Mouse (Mus musculus) hindbrain, postnatal 0 days (tissue): ENCODE measurements around the gene Tmem129. TPM values are rescaled to one million over a fixed set of nuclear protein-coding genes. Genes with fewer than 3 reads are reported as not detected.

Experiments used
- ATAC-seq: fragments of 200-750 bp; cut with Nextera tagmentation; 2 replicates; pipeline ENCODE4 v1.8.0; 2017; ENCODE audit warnings: mild to moderate bottlenecking, moderate TSS enrichment, moderate library complexity
- DNase-seq: peaks from one replicate; pipeline ENCODE4 v3.0.0-alpha.2; 2015; ENCODE audit warnings: low spot score
- H3K27ac ChIP-seq: fragments of 300-500 bp; sonication (generic); 2 replicates; pipeline ENCODE4 v1.5.1; 2014; ENCODE audit warnings: mild to moderate bottlenecking
- H3K27me3 ChIP-seq: fragments of 300-500 bp; sonication (generic); 2 replicates; pipeline ENCODE4 v1.6.1; 2014; ENCODE audit warnings: low read length, mixed read lengths; ENCODE audit not compliant: insufficient read depth
- H3K36me3 ChIP-seq: fragments of 300-500 bp; sonication (generic); 2 replicates; pipeline ENCODE4 v1.6.1; 2014; ENCODE audit warnings: low read length, mixed read lengths; ENCODE audit not compliant: insufficient read depth
- H3K4me1 ChIP-seq: fragments of 300-500 bp; sonication (generic); 2 replicates; pipeline ENCODE4 v1.6.1; 2014; ENCODE audit warnings: antibody characterized with exemption, low read length, mixed read lengths; ENCODE audit not compliant: insufficient read depth
- H3K4me2 ChIP-seq: fragments of 300-500 bp; sonication (generic); 2 replicates; pipeline ENCODE4 v1.6.1; 2014; ENCODE audit warnings: low read depth, mild to moderate bottlenecking, low read length, moderate library complexity, mixed read lengths
- H3K4me3 ChIP-seq: fragments of 300-500 bp; sonication (generic); 2 replicates; pipeline ENCODE4 v1.5.1; 2014; ENCODE audit warnings: low read length
- H3K9ac ChIP-seq: fragments of 300-500 bp; sonication (generic); replicated peaks from 2 replicates; pipeline ENCODE4 v1.6.1; 2014; ENCODE audit warnings: mild to moderate bottlenecking, low read length, moderate library complexity, mixed read lengths
- H3K9me3 ChIP-seq: fragments of 300-500 bp; sonication (generic); 2 replicates; pipeline ENCODE4 v1.6.1; 2016; ENCODE audit warnings: low read length, mixed read lengths
- CTCF ChIP-seq: IDR thresholded peaks from 2 replicates; pipeline ENCODE4 v1.5.1; 2016; ENCODE audit warnings: antibody characterized with exemption, control low read depth, low read depth
- WGBS: fragments of 180-500 bp; shearing (Covaris S2); extraction: QIAGEN DNeasy Blood & Tissue Kit; methylation state at CpG from one replicate; pipeline ENCODE4 v1.1.7; 2014; 5-methylcytosine and 5-hydroxymethylcytosine counted together
- polyA plus RNA-seq: library from polyadenylated mRNA; unstranded; fragments of >200 nt; fragmentation: Nextera tagmentation; extraction: Ambion mirVana; gene quantifications from 2 replicates; pipeline ENCODE4 v1.2.1, GENCODE M21; 2015
- total RNA-seq: library from RNA; depleted of rRNA; stranded (reverse); fragments of >200 nt; gene quantifications from 2 replicates; pipeline ENCODE4 v1.2.3, GENCODE M21; 2014

The Tmem129 gene
- total and polyA plus RNA-seq, 2 experiments from 2014 or later, result 22.0 to 36.9 TPM

- peak overlapping the region; percentile 39 for H3K9ac ChIP-seq
- DNase-seq (peak; percentile 71), ATAC-seq (peak; percentile 59)
- H3K9me3 ChIP-seq, result no peaks in the 10 kb centered on the region
- H3K36me3 ChIP-seq, result no peaks in the 10 kb centered on the region
- peaks cover 15% of the 10 kb centered on the region; the same call in 1 of the 2 replicates for H3K4me1 ChIP-seq
- peaks cover 12% of the 10 kb centered on the region for H3K27me3 ChIP-seq
- peak overlapping the region; percentile 28; the same call in 1 of the 2 replicates for H3K27ac ChIP-seq
- TF ChIP-seq CTCF, result no peak
- WGBS, result 1% methylated on average over 68 of the region's 71 CpGs
- peak overlapping the region; percentile 50 for H3K4me2 ChIP-seq
- peak overlapping the region; percentile 33 for H3K4me3 ChIP-seq
Observed at GRCm38 (mm10) chr5:33694848-33695717, 36.9 kb upstream of the Tmem129 start.

- no peak for ATAC-seq
- no peak for DNase-seq
- Histone ChIP-seq H3K4me1 (peaks cover 20% of the 10 kb centered on the region; the same call in 1 of the 2 replicates), H3K4me2 (no peak overlapping the region), H3K36me3 (no peaks in the 10 kb centered on the region), H3K9me3 (no peaks in the 10 kb centered on the region), H3K9ac (no peak overlapping the region), H3K4me3 (no peak overlapping the region), H3K27me3 (peaks cover 12% of the 10 kb centered on the region), H3K27ac (no peak overlapping the region)
- WGBS, result 56% methylated on average over 9 of the region's 9 CpGs
- no peak for TF ChIP-seq CTCF
Observed at GRCm38 (mm10) chr5:33694461-33694847, 36.2 kb upstream of the Tmem129 start.

GRCm38 (mm10) chr5:33692393-33692792, 34.2 kb upstream of the Tmem129 start:
- Histone ChIP-seq H3K4me1 (peaks cover 19% of the 10 kb centered on the region), H3K9me3 (no peaks in the 10 kb centered on the region), H3K27me3 (peaks cover 12% of the 10 kb centered on the region), H3K4me2 (0 out of 2 replicates have a peak overlapping the region, but pooled peaks have one; percentile 9), H3K36me3 (no peaks in the 10 kb centered on the region), H3K4me3 (no peak overlapping the region), H3K27ac (peak overlapping the region; percentile 56; the same call in 1 of the 2 replicates), H3K9ac (no peak overlapping the region)
- 8% methylated on average over 24 of the region's 24 CpGs for WGBS
- ATAC-seq (no peak), DNase-seq (peak; percentile 67)
- TF ChIP-seq CTCF, result no peak

- WGBS, result 42% methylated on average over 11 of the region's 11 CpGs
- H3K27ac ChIP-seq, result peak overlapping the region; percentile 62
- 0 out of 2 replicates have a peak overlapping the region, but pooled peaks have one; percentile 20 for H3K4me2 ChIP-seq
Observed at GRCm38 (mm10) chr5:33689852-33690645, 31.8 kb upstream of the Tmem129 start.

GRCm38 (mm10) chr5:33689221-33689844, 31.1 kb upstream of the Tmem129 start:
- ATAC-seq, result peak; percentile 92
- Histone ChIP-seq H3K9me3 (no peaks in the 10 kb centered on the region), H3K36me3 (no peaks in the 10 kb centered on the region), H3K27ac (peak overlapping the region; percentile 62), H3K4me2 (0 out of 2 replicates have a peak overlapping the region, but pooled peaks have one; percentile 20), H3K9ac (no peak overlapping the region; the same call in 1 of the 2 replicates), H3K4me1 (peaks cover 13% of the 10 kb centered on the region), H3K27me3 (peaks cover 9% of the 10 kb centered on the region), H3K4me3 (no peak overlapping the region)
- TF ChIP-seq CTCF, result no peak
- peak; percentile 79 for DNase-seq
- WGBS, result 16% methylated on average over 19 of the region's 20 CpGs

More at GRCm38 (mm10) chr5:33689852-33690645, 31.8 kb upstream of the Tmem129 start:
- DNase-seq, result peak; percentile 27
- Histone ChIP-seq H3K9ac (no peak overlapping the region), H3K36me3 (no peaks in the 10 kb centered on the region), H3K9me3 (no peaks in the 10 kb centered on the region), H3K27me3 (peaks cover 9% of the 10 kb centered on the region), H3K4me1 (peaks cover 13% of the 10 kb centered on the region), H3K4me3 (no peak overlapping the region)
- no peak for TF ChIP-seq CTCF
- peak; percentile 16; the same call in 1 of the 2 replicates for ATAC-seq
